Mouse (Mus musculus) thymus, adult 2 months (tissue): Measurements from ENCODE around the gene Acvr2b.

ENCODE experiments used
- CTCF ChIP-seq: fragments of 200-500 bp; IDR thresholded peaks from 2 replicates; pipeline ENCODE4 v1.5.1; 2012; ENCODE audit warnings: mild to moderate bottlenecking, control low read depth, low read length, moderate library complexity, borderline replicate concordance; ENCODE audit not compliant: control insufficient read depth, poor library complexity, insufficient read depth; ENCODE audit errors: extremely low read depth
- POLR2A ChIP-seq: fragments of 200-500 bp; IDR thresholded peaks from 2 replicates; pipeline ENCODE4 v1.6.1; 2012; ENCODE audit warnings: mild to moderate bottlenecking, low read length, control low read depth, moderate library complexity; ENCODE audit not compliant: control insufficient read depth, poor library complexity, insufficient read depth; ENCODE audit errors: extremely low read depth

DNA sequence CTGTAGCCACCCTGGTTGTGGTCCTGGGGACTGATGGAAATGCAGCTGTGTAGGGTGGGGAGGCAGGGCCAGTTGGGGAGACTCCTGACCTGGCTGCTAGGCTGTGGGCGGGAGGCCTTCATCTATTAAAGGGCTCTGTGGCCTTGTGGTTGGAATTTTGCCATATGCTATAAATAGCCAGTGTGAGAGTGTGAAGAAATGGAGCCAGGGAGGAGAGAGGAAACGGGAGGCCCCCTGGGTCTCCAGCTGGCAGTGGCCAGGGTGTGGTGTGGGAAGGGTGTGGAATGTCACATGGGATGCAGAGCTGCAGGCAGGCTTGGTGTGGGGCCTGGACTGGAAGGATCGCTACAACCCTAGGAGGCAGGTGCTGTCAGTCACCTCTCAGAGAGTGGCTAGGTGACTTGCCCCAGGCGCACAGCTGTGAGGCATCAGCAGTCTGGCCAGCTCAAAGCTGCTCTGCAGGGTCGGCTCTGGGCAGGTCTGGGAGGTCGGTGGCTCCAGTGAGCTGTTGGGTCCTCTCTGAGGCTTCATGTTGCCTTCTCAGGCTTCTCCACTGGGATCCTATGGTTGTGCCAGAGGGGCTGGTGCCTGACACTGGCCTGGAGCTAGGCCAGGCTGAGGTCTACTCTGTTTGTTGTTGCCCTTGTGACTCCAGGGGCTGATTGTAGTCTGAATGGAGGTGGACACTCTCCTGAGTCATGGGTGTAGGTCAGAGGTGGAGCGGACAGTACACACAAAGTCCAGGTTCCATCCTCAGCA lies 23.5 kb downstream of the Acvr2b start:
- TF ChIP-seq CTCF, result no peak
- TF ChIP-seq POLR2A, result no peak
